Mouse (Mus musculus) C3H10T1/2 (cell line): ENCODE results near the gene Ntng2. TPM values are rescaled to one million over a fixed set of nuclear protein-coding genes. Genes with fewer than 3 reads are reported as not detected.

ENCODE experiments used
- polyA plus RNA-seq, 2 experiments: library from polyadenylated mRNA; unstranded; fragments of >200 nt; fragmentation: generic; extraction: Trizol; gene quantifications; one replicate each; pipeline ENCODE4 v1.2.1; 2012; ENCODE audit warnings: missing spikeins in 2 of 2

Ntng2 gene
- polyA plus RNA-seq: under 1 TPM; 0.02 to 0.40 TPM

DNA sequence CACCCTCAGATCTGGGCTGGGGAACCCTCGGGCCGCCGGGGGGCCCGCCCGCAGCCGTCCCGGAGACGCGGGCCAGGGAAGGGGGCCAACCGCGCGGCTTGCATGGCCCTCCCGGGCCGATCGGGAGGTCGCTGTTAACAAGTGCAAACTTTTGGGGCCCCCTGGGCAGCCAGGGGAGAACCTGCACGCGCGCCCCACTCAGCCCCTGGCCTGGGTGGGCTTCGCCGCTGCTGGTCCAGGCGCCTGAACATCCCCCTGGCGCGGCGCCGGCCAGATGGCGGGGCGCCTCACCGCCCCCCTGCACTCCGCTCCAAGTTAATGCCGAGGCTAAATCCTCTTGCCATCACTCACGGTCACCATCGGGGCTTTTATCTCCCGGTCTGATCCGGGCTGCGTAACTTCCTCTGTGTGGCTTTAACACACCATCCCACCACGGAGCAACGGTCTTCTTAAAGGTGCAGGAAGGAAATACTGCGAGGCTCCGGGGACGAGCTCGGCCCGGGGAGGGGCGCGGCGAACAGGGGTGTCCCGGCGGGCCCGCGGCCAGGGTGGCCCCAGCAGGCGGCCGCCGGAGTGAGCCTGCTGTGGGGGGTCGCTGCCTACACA is at the start of gene Ntng2:
TSS of gene Ntng2 (minus strand) at position 407 of the 606 bp plus-strand sequence.

Other genes with a start within 250 kb of the Ntng2 start
- under 1 TPM; 0.13 to 0.40 TPM for gene Cfap77, start 197.9 kb downstream of the Ntng2 start, polyA plus RNA-seq
- gene Ttf1, start 192.7 kb downstream of the Ntng2 start, polyA plus RNA-seq: 1 to 10 TPM in 1 of 2 experiments, under 1 TPM in 1; 0.47 to 5.6 TPM
- 1 to 10 TPM in 1 of 2 experiments, under 1 TPM in 1; 0.20 to 2.4 TPM for gene Setx, start 128.8 kb downstream of the Ntng2 start, polyA plus RNA-seq
- gene Med27, start 93.8 kb upstream of the Ntng2 start, polyA plus RNA-seq: 10 to 100 TPM; 26.8 to 28.9 TPM